Mouse (Mus musculus): ENCODE data around the gene Tmem131l. TPM values are rescaled to one million over a fixed set of nuclear protein-coding genes. Genes with fewer than 3 reads are reported as not detected.
"Not testable (repeated sequence)": the region's sequence is repeated elsewhere in the genome, so short reads cannot be mapped to it uniquely, and the experiment has no call there.

The Tmem131l gene
- polyA plus RNA-seq, 1 experiment from 2014 or later = 74.9 TPM

DNA sequence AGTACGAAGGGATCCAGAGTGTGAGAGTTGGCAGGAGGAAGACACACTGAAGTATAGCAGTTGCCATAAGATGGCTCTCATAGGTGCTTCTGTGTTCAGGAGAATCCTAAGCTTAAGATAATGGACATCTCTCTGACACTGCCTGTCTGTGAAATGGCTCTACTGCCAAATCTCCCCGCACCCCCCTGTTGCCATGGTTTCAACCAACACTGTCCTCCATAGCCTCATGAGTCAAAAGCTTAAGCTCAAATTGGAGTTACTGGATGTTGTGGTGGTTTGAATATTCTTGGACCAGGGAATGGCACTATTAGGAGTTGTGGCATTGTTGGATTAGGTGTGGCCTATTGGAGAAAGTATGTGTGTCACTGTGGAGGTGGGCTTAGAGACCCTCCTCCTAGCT lies 170.2 kb downstream of the Tmem131l start:
- 94% methylated on average over 2 of the region's 2 CpGs for WGBS
- no peaks in the 10 kb centered on the region for H3K27me3 ChIP-seq
- H3K9me3 ChIP-seq = no peaks in the 10 kb centered on the region; the same call in 1 of the 2 replicates
- ATAC-seq (ENCODE audit: insufficient number of reproducible peaks, insufficient read depth, low FRiP score, low TSS enrichment) = no peak
- no peak overlapping the region for H3K27ac ChIP-seq
- no peak overlapping the region for H3K4me3 ChIP-seq
- no peaks in the 10 kb centered on the region for H3K4me1 ChIP-seq
- no peak overlapping the region for H3K4me2 ChIP-seq (replicated peaks)
- no peaks in the 10 kb centered on the region for H3K36me3 ChIP-seq
- no peak overlapping the region for H3K9ac ChIP-seq

- not testable (repeated sequence) for H3K27ac ChIP-seq; H3K27me3 ChIP-seq; H3K4me2 ChIP-seq (replicated peaks); H3K9me3 ChIP-seq; H3K9ac ChIP-seq; ATAC-seq (ENCODE audit: insufficient number of reproducible peaks, insufficient read depth, low FRiP score, low TSS enrichment); H3K4me3 ChIP-seq; H3K4me1 ChIP-seq; H3K36me3 ChIP-seq
Observed at GRCm38 (mm10) chr3:83867026-83867425, 172.9 kb downstream of the Tmem131l start.

- no peak overlapping the region for H3K9ac ChIP-seq
- no peak for ATAC-seq (ENCODE audit: insufficient number of reproducible peaks, insufficient read depth, low FRiP score, low TSS enrichment)
Observed at GRCm38 (mm10) chr3:83865216-83865615, 174.8 kb downstream of the Tmem131l start.

GRCm38 (mm10) chr3:83864064-83864548 lies 175.9 kb downstream of the Tmem131l start:
- no peaks in the 10 kb centered on the region for H3K36me3 ChIP-seq
- ATAC-seq (ENCODE audit: insufficient number of reproducible peaks, insufficient read depth, low FRiP score, low TSS enrichment) = no peak
- H3K4me2 ChIP-seq (replicated peaks) = no peak overlapping the region
- no peaks in the 10 kb centered on the region for H3K27me3 ChIP-seq
- no peak overlapping the region for H3K4me3 ChIP-seq
- H3K4me1 ChIP-seq = no peaks in the 10 kb centered on the region
- H3K27ac ChIP-seq = no peak overlapping the region
- no peaks in the 10 kb centered on the region for H3K9me3 ChIP-seq
- 82% methylated on average over 9 of the region's 9 CpGs for WGBS
- no peak overlapping the region for H3K9ac ChIP-seq

More at GRCm38 (mm10) chr3:83865216-83865615, 174.8 kb downstream of the Tmem131l start:
- Histone ChIP-seq H3K4me2 (replicated peaks) (no peak overlapping the region), H3K27me3 (no peaks in the 10 kb centered on the region), H3K27ac (no peak overlapping the region), H3K36me3 (no peaks in the 10 kb centered on the region), H3K4me1 (no peaks in the 10 kb centered on the region), H3K9me3 (no peaks in the 10 kb centered on the region), H3K4me3 (no peak overlapping the region)
- 90% methylated on average over 2 of the region's 2 CpGs for WGBS

- Histone ChIP-seq H3K9me3 (no peaks in the 10 kb centered on the region), H3K9ac (no peak overlapping the region), H3K4me3 (no peak overlapping the region), H3K36me3 (no peaks in the 10 kb centered on the region), H3K4me1 (no peaks in the 10 kb centered on the region), H3K27me3 (no peaks in the 10 kb centered on the region), H3K4me2 (replicated peaks) (no peak overlapping the region), H3K27ac (no peak overlapping the region)
- no peak for ATAC-seq (ENCODE audit: insufficient number of reproducible peaks, insufficient read depth, low FRiP score, low TSS enrichment)
- 46% methylated on average over 1 of the region's 1 CpGs for WGBS
Observed at GRCm38 (mm10) chr3:83862956-83863355, 177.0 kb downstream of the Tmem131l start.

DNA sequence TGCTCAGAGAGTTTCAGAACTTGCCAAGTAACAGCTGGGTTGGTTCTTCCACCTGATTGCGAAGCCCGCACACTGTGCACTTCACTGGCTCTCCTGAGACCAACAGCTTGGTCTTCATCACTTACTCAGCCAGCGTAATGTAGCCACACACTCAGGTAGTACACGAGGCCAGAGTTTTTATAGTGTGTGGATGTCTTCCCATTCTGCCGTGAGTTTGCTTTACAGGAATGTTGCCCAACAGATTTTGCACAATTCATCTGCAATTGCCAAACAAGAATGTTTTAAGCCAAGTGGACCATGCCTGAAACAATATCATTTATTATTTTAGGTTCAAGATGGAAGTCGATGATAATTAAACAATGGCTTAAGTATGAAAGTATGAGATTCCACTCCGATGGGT lies 180.4 kb downstream of the Tmem131l start:
- no peak overlapping the region for H3K27ac ChIP-seq
- no peak overlapping the region for H3K4me3 ChIP-seq
- H3K9ac ChIP-seq = no peak overlapping the region
- 91% methylated on average over 7 of the region's 7 CpGs for WGBS
- no peak overlapping the region for H3K4me2 ChIP-seq (replicated peaks)
- no peaks in the 10 kb centered on the region for H3K36me3 ChIP-seq
- H3K27me3 ChIP-seq = no peaks in the 10 kb centered on the region
- no peaks in the 10 kb centered on the region for H3K4me1 ChIP-seq
- no peak for ATAC-seq (ENCODE audit: insufficient number of reproducible peaks, insufficient read depth, low FRiP score, low TSS enrichment)
- no peaks in the 10 kb centered on the region for H3K9me3 ChIP-seq

GRCm38 (mm10) chr3:83859071-83859470 lies 180.9 kb downstream of the Tmem131l start:
- Histone ChIP-seq H3K27ac (no peak overlapping the region), H3K4me3 (no peak overlapping the region), H3K4me1 (no peaks in the 10 kb centered on the region), H3K9ac (no peak overlapping the region), H3K9me3 (no peaks in the 10 kb centered on the region), H3K36me3 (no peaks in the 10 kb centered on the region), H3K27me3 (no peaks in the 10 kb centered on the region), H3K4me2 (replicated peaks) (no peak overlapping the region)
- 90% methylated on average over 3 of the region's 3 CpGs for WGBS
- ATAC-seq (ENCODE audit: insufficient number of reproducible peaks, insufficient read depth, low FRiP score, low TSS enrichment) = no peak

GRCm38 (mm10) chr3:83857621-83858020 lies 182.4 kb downstream of the Tmem131l start:
- WGBS = 91% methylated on average over 13 of the region's 13 CpGs
- Histone ChIP-seq H3K9ac (no peak overlapping the region), H3K36me3 (no peaks in the 10 kb centered on the region), H3K27me3 (no peaks in the 10 kb centered on the region), H3K9me3 (no peaks in the 10 kb centered on the region), H3K27ac (no peak overlapping the region), H3K4me2 (replicated peaks) (no peak overlapping the region), H3K4me3 (no peak overlapping the region), H3K4me1 (no peaks in the 10 kb centered on the region)
- no peak for ATAC-seq (ENCODE audit: insufficient number of reproducible peaks, insufficient read depth, low FRiP score, low TSS enrichment)

GRCm38 (mm10) chr3:83855643-83856042 lies 184.3 kb downstream of the Tmem131l start:
- ATAC-seq (ENCODE audit: insufficient number of reproducible peaks, insufficient read depth, low FRiP score, low TSS enrichment) = no peak
- Histone ChIP-seq H3K36me3 (no peaks in the 10 kb centered on the region), H3K27me3 (no peaks in the 10 kb centered on the region), H3K4me3 (no peak overlapping the region), H3K4me1 (no peaks in the 10 kb centered on the region), H3K9ac (no peak overlapping the region), H3K9me3 (no peaks in the 10 kb centered on the region), H3K4me2 (replicated peaks) (no peak overlapping the region), H3K27ac (no peak overlapping the region)
- 86% methylated on average over 5 of the region's 5 CpGs for WGBS

- Histone ChIP-seq H3K27me3 (no peaks in the 10 kb centered on the region), H3K4me2 (replicated peaks) (no peak overlapping the region), H3K27ac (no peak overlapping the region), H3K36me3 (no peaks in the 10 kb centered on the region), H3K4me1 (no peaks in the 10 kb centered on the region), H3K9me3 (no peaks in the 10 kb centered on the region), H3K9ac (no peak overlapping the region), H3K4me3 (no peak overlapping the region)
- ATAC-seq (ENCODE audit: insufficient number of reproducible peaks, insufficient read depth, low FRiP score, low TSS enrichment) = no peak
- WGBS = 84% methylated on average over 2 of the region's 2 CpGs
Observed at GRCm38 (mm10) chr3:83849341-83849740, 190.6 kb downstream of the Tmem131l start.

Other genes with a start within 250 kb of the Tmem131l start
- 4.2 and 4.6 TPM in 2 replicates for gene Tlr2, start 198.4 kb downstream of the Tmem131l start, polyA plus RNA-seq (2016; fragmentation: Nextera tagmentation; extraction: Ambion mirVana)
- gene Mnd1, start 115.6 kb upstream of the Tmem131l start, polyA plus RNA-seq (2016; fragmentation: Nextera tagmentation; extraction: Ambion mirVana) = 14.4 and 15.7 TPM in 2 replicates
- gene Gm6525, start 133.9 kb upstream of the Tmem131l start, polyA plus RNA-seq (2016; fragmentation: Nextera tagmentation; extraction: Ambion mirVana) = 0.97 and 1.00 TPM in 2 replicates